Mouse (Mus musculus): ENCODE data around the gene Arg1.

GRCm38 (mm10) chr10:24952549-24952948 lies 25.3 kb upstream of the Arg1 start:
- TF ChIP-seq CTCF (IDR thresholded peaks at IDR 0.05; ENCODE audit: control insufficient read depth, insufficient read depth, low read length) = no peak
- no peak for TF ChIP-seq POLR2A (IDR thresholded peaks at IDR 0.05; ENCODE audit: borderline replicate concordance, control insufficient read depth, low read depth, low read length)
